Mouse (Mus musculus) leukemia stem cell, adult 10-12 weeks (primary cell): ENCODE measurements around the gene Gm3252. TPM values are rescaled to one million over a fixed set of nuclear protein-coding genes. Genes with fewer than 3 reads are reported as not detected.

Experiments
- polyA plus RNA-seq: library from polyadenylated mRNA; stranded (reverse); fragments of >175 nt; gene quantifications from 2 replicates; pipeline ENCODE4 v1.2.3, GENCODE M21; 2012; ENCODE audit warnings: low replicate concordance

The Gm3252 gene
- not detected in 2 replicates for polyA plus RNA-seq

GRCm38 (mm10) chr14:4726038-4726880, at the start of gene Gm3252:
TSS of gene Gm3252 (plus strand) at chr14:4726775.

DNA sequence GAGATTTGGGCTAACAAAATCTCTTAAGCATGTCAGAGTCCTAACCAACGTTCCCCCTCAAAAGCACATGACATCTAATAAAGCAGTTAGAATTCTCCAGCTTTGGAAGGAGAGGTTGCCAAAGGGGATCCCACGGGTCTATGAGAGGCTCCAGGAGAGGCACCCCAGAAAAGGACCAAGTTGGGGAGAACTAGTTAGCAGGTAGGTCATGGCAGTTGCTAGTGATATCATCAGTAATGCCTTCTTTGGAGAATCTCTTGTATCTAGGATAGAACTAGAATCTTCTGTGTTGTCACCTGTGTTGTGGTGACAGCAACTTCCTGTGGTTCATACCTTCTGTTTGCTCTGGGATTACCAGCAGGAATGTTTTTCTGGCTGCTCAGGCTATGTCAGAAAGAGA, 17.6 kb upstream of the Gm3252 start, which contains the start of gene Gm7876:
TSS of gene Gm7876 (plus strand) at position 301 of the 400 bp plus-strand sequence.

DNA sequence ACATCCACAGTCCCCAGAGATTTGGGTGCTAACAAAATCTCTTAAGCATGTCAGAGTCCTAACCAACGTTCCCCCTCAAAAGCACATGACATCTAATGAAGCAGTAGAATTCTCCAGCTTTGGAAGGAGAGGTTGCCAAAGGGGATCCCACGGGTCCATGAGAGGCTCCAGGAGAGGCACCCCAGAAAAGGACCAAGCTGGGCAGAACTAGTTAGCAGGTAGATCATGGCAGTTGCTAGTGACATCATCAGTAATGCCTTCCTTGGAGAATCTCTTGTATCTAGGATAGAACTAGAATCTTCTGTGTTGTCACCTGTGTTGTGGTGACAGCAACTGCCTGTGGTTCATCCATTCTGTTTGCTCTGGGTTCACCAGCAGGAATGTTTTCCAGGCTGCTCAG, 49.5 kb downstream of the Gm3252 start, which contains the start of gene Gm9602:
TSS of gene Gm9602 (plus strand) at position 301 of the 400 bp plus-strand sequence.

Other genes with a start within 250 kb of the Gm3252 start
- gene Gm3182, start 245.0 kb upstream of the Gm3252 start, polyA plus RNA-seq = not detected in 2 replicates
- not detected in 2 replicates for gene Gm3047, start 171.4 kb upstream of the Gm3252 start, polyA plus RNA-seq
- not detected in 2 replicates for gene Gm8159, start 94.4 kb upstream of the Gm3252 start, polyA plus RNA-seq
- gene Gm3239, start 62.6 kb upstream of the Gm3252 start, polyA plus RNA-seq = not detected in 2 replicates
- not detected in 2 replicates for gene Gm7876, start 17.5 kb upstream of the Gm3252 start, polyA plus RNA-seq
- not detected in 2 replicates for gene Gm9602, start 49.6 kb downstream of the Gm3252 start, polyA plus RNA-seq
- gene Gm3269, start 111.3 kb downstream of the Gm3252 start, polyA plus RNA-seq = not detected in 2 replicates
- gene Gm3264, start 128.8 kb downstream of the Gm3252 start, polyA plus RNA-seq = not detected in 2 replicates
- not detected in 2 replicates for gene Gm3278, start 165.6 kb downstream of the Gm3252 start, polyA plus RNA-seq